21 mouse cellular contexts compared by ENCODE assay signal in the genomic region with DNA sequence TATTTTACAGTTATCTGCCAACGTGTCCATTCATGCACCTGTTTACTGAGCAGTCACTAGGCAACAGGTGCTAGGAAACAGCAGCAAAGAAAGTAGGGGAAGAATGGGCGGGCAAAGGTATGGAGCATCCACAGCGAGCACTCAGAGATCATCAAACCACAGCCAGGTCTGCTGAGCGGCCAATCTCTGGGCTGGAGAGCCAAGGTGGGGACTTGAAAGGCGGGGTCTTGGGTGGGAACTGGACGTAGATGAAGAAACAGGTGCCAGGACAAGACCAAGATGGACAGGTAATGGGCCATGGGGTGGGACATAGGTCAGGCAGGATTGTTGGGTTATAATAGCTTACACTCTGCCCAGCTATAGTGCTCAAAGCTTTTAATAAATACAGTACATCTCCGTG.
"Had no signal": no experiment of that assay in that cellular context is flagged by ENCODE, and none has a peak within 500 bp of the region (broad histone marks: within the 10 kb centered on the region; RNA-seq: fewer than 3 reads in every experiment).

No protein-coding gene starts in this region.

- ATAC-seq: liver, postnatal 0 days; lung, postnatal 0 days; midbrain, embryonic 16.5 days had no signal

- H3K4me2 ChIP-seq: lung, embryonic 15.5 days; midbrain, embryonic 12.5 days; neural tube, embryonic 13.5 days; neural tube, embryonic 15.5 days; stomach, embryonic 15.5 days had no signal

- H3K27ac ChIP-seq: lung, embryonic 15.5 days; macrophage; midbrain, embryonic 10.5 days; midbrain, embryonic 12.5 days; neural tube, embryonic 13.5 days; neural tube, embryonic 15.5 days; stomach, embryonic 15.5 days; stomach, postnatal 0 days had no signal

- H3K4me3 ChIP-seq: lung, embryonic 15.5 days; megakaryocyte, embryonic 14.5 days; midbrain, embryonic 10.5 days; midbrain, embryonic 12.5 days; myocyte; neural tube, embryonic 13.5 days; neural tube, embryonic 15.5 days; stomach, embryonic 15.5 days had no signal

- H3K36me3 ChIP-seq: lung, embryonic 15.5 days; midbrain, embryonic 10.5 days; midbrain, embryonic 12.5 days; neural tube, embryonic 13.5 days; neural tube, embryonic 15.5 days; stomach, embryonic 15.5 days had no signal

- H3K9ac ChIP-seq: liver, postnatal 0 days; lung, embryonic 15.5 days; midbrain, embryonic 12.5 days; neural tube, embryonic 13.5 days; neural tube, embryonic 15.5 days; stomach, embryonic 15.5 days had no signal

- H3K27me3 ChIP-seq: lung, embryonic 15.5 days; megakaryocyte, embryonic 14.5 days; midbrain, embryonic 12.5 days; neural tube, embryonic 13.5 days; neural tube, embryonic 15.5 days; stomach, embryonic 15.5 days had no signal

- H3K9me3 ChIP-seq: lung, embryonic 15.5 days; megakaryocyte, embryonic 14.5 days; midbrain, embryonic 10.5 days; midbrain, embryonic 12.5 days; neural tube, embryonic 13.5 days; neural tube, embryonic 15.5 days; stomach, embryonic 15.5 days had no signal

- DNase-seq: liver, postnatal 0 days; lung, adult 2 months; lung, postnatal 14 days; lung, postnatal 36 days; midbrain, embryonic 14.5 days; right cerebral cortex, postnatal 14 days; thymus, adult 2 months; thymus, postnatal 25 days; thymus, postnatal 4 days had no signal
